Mouse (Mus musculus): Measurements from ENCODE around the gene Gm2832. TPM values are rescaled to one million over a fixed set of nuclear protein-coding genes. Genes with fewer than 3 reads are reported as not detected.
"Not testable (repeated sequence)": the region's sequence is repeated elsewhere in the genome, so short reads cannot be mapped to it uniquely, and the experiment has no call there.

Gene Gm2832
- total RNA-seq (2021): under 1 TPM; 0.42 to 0.66 TPM

- intact Hi-C loops (cut with DNase I); DNase-seq: not testable (repeated sequence)
Measured at GRCm38 (mm10) chr14:41278505-41278904, at the start of gene Gm2832. Gene Gm2832 (plus strand): TSS chr14:41278805.

- intact Hi-C loops (cut with DNase I): not testable (repeated sequence)
- DNase-seq: peak; percentile 78
Measured at GRCm38 (mm10) chr14:41263296-41263695, 15.3 kb upstream of the Gm2832 start.

GRCm38 (mm10) chr14:41263853-41264755, 14.5 kb upstream of the Gm2832 start:
- peak; percentile 12 for DNase-seq
- intact Hi-C loops (cut with DNase I): not testable (repeated sequence)

GRCm38 (mm10) chr14:41264756-41265566, 13.6 kb upstream of the Gm2832 start:
- intact Hi-C loops (cut with DNase I): not testable (repeated sequence)
- DNase-seq: peak; percentile 71

GRCm38 (mm10) chr14:41285965-41286364, 7.4 kb downstream of the Gm2832 start:
- intact Hi-C loops (cut with DNase I); DNase-seq: not testable (repeated sequence)

Other genes with a start within 250 kb of the Gm2832 start
- 1 to 10 TPM in 1 of 2 experiments, under 1 TPM in 1; 0.60 to 1.1 TPM for gene Dydc2, start 209.6 kb upstream of the Gm2832 start, total RNA-seq (2021)
- not detected for gene Dydc1, start 205.9 kb upstream of the Gm2832 start, total RNA-seq (2021)
- gene Mat1a, start 173.8 kb upstream of the Gm2832 start, total RNA-seq (2021): not detected
- not detected for gene Sftpa1, start 147.0 kb upstream of the Gm2832 start, total RNA-seq (2021)
- gene Mbl1, start 127.3 kb upstream of the Gm2832 start, total RNA-seq (2021): not detected
- gene Sftpd, start 93.7 kb upstream of the Gm2832 start, total RNA-seq (2021): not detected
- gene Gm5798, start 69.8 kb downstream of the Gm2832 start, total RNA-seq (2021): not detected
- gene Gm7945, start 107.6 kb downstream of the Gm2832 start, total RNA-seq (2021): not detected
- not detected for gene Gm6482, start 129.5 kb downstream of the Gm2832 start, total RNA-seq (2021)
- gene Gm7954, start 174.7 kb downstream of the Gm2832 start, total RNA-seq (2021): not detected
- not detected for gene Gm3486, start 210.7 kb downstream of the Gm2832 start, total RNA-seq (2021)